Mouse (Mus musculus): ENCODE data around the gene Rnh1. TPM values are rescaled to one million over a fixed set of nuclear protein-coding genes. Genes with fewer than 3 reads are reported as not detected.

Rnh1 gene
- polyA plus RNA-seq, 1 experiment from 2014 or later: 72.2 TPM

DNA sequence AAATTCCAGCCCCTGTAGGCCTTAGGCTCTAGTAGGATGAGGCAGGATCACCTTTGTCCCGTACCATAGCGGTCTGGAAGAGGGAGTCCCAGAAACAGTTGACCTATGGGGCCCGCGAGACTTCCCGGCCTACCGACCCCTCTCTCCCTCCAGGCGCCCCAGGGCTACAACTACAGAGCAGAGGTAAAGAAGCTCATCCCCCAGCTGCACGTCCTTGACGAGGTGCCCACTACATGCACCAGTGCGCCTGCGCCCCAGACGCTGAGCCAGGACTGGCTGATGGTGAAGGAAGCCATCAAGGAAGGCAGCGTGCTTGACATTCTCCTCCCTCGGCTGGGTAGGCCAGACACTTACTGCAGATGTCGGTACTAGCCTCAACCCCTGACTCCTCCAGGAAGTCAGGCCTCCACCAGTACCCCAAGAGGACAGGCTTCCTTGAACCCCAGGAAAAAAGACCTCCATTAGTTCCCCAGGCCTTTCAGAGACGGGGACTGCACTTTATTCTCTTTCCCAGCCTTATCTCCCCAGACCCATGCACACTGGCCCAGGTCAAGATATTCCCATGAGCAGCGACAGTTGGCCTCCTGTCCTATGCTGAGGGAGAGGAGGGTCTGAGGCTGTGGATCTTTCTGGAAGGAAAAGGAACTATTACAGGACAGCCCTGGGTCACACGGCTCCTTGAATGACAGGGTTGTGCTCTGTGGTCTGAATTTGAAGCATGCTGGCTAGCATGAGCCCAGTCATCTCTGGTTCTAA, 33.7 kb upstream of the Rnh1 start:
- DNase-seq (ENCODE audit: low spot score): no peak

DNA sequence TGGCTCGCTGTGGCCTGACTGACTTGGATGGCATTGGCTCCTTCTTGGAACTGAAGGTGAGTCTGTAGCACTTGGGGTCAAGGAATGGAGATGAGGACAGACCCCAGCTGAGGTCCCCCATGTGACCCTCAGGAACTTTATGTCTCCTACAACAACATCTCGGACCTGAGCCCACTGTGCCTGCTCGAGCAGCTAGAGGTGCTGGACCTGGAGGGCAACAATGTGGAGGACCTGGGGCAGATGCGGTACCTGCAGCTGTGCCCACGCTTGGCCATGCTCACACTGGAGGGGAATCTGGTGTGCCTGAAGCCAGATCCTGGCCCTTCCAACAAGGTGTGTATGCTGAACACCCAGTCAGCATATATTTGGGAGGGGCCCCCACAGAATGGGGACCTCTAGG, 32.8 kb upstream of the Rnh1 start:
- no peak for DNase-seq (ENCODE audit: low spot score)

DNA sequence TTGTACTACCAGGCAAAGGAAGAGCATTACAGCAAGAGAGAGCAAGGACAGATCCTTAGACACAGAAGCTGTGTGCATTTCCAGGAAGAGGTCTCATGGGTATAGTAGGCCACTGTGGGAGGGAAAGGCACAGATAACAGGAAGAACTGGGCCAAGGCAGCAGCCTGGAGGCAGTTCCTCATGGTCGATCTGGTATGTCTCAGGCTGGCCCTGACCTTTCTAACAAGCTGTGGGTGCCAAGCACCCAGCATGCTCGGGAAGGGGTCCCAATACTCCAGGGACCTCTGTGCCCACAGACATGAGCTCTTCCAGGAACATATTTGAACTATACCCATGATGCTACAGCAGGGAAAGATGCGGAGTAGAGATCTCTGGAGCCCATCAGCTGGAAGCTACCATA, 31.9 kb upstream of the Rnh1 start:
- DNase-seq (ENCODE audit: low spot score): no peak

DNA sequence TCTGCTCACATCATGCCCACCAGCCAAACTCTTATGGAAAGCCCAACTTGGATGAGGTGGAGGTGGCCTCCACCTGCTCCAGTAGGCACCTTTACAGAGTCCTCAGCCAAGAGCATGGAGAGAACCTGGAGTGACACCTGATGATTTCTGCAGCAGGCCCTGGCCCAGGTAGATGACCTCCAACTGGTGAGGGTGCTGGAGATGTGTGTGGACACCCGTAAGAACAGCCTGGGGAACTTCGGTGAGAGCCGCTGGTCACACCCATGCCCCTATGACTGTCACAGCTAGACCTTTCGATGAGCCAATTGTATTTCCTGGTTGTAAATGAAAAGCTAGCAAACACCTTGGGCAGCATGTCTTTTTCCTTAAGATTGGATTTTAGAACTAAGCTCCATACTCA, 25.5 kb upstream of the Rnh1 start:
- no peak for DNase-seq (ENCODE audit: low spot score)

DNA sequence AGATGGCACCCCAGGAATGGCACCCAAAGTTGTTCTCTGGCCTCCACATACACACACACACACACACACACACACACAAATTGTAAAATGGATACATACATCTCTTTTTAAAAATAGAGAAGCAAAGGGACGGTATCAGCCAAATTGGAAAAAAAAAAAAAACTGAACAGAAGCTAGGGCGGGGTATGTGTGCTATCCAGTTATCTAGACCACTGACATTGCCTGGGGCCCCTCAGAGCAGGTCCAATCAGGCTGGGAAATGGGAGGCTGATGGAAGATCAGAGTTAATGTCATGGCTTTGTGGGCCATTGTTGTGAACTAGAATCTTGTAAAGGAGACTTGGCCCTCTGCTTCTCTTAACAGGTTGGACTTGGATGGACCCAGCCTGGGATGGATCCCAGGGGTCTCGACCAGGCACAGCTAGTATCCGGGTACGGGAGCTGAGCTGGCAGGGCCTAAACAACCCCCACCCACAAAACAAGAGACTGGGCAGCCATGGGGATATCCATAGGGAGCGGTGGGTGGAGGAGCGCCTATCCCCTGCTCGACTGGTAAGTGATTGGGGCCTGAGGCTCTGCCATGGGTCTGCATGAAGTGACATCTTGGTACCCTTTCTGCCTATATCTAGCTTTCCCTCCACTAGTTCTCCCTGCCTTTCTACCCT, 24.1 kb upstream of the Rnh1 start:
- no peak for DNase-seq (ENCODE audit: low spot score)

DNA sequence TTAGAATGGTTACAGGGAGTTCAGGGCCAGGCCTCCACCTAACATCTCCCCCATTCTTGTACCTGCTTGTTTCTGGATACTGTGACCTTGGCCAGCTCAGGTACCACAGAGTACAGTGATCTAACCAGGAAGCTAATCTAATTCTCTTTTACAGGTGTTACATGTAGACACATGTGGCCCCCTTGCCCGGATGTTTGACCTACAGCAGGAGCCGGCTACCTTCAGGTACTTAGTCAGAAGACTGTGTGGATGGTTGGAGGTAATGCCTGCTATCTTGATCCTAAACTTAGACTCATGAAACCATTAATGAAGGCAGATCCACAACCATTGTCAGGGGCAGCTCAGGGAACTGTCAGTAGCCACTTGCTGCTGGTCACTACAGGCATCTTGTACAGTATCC, 23.1 kb upstream of the Rnh1 start:
- DNase-seq (ENCODE audit: low spot score): no peak

DNA sequence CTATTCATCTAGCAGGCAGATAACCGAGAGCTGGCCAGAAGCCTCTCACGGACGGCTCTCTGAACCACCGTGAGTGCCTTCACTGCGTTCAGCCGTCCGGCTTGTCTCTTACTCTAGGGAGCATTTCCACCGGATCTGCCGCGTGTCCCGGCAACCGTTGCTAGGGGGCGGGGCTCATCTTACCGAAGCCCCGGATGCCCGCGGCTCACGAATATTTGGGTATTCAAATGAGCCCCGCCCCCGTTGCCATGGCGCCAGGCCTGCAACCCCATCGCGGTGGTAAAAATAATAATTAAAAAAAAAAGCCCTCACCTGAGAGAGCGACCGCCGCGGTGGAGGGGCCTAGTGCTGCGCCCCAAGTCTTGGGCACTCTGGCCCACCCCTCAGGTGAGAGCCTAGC, 22.2 kb upstream of the Rnh1 start:
- peak; percentile 92 for DNase-seq (ENCODE audit: low spot score)

DNA sequence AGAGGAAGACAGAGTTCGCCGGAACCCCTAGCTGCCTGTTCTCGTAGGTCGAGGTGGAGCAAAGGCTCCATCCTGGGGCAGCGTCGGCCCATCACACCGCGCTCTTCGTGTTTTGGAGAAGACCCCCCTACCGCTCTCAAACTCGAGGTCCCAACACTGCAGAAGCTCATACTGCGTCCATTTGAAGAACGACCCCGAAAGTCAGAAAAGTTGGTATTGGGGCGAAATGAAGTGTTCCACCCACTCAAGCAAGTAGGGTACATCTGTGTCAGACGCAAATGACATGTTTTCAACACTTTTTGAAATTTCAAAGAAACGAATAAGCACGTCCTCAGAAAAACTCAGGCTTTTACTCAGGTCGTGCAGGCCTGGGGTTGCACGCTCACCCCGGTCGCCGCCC, 21.8 kb upstream of the Rnh1 start:
- no peak for DNase-seq (ENCODE audit: low spot score)

DNA sequence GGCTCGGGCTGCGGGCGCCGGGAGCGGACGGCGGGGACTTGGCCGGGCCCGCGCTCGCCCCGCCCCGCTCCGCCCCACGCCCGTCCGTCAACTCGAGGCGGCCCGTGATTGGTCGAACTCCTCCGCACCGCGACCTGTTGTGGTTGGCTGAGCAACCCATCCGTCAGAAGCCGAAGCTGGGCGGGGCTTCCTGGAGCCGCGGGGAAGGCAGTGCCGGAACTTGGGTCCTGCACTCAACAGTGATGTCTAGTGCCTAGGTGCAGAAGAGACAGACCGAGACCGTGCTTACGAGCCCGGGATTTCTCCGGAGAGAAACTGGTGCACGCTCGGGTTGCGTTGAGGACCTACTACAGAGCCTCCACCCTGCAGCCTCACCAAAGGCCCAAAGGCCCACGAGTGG, 21.3 kb upstream of the Rnh1 start, which contains the start of the genes Hras and Lrrc56:
Hras (minus strand) TSS at position 58 of the 400 bp plus-strand sequence.
Lrrc56 (plus strand) TSS at position 210 of the 400 bp plus-strand sequence.
- peak; percentile 98 for DNase-seq (ENCODE audit: low spot score)

DNA sequence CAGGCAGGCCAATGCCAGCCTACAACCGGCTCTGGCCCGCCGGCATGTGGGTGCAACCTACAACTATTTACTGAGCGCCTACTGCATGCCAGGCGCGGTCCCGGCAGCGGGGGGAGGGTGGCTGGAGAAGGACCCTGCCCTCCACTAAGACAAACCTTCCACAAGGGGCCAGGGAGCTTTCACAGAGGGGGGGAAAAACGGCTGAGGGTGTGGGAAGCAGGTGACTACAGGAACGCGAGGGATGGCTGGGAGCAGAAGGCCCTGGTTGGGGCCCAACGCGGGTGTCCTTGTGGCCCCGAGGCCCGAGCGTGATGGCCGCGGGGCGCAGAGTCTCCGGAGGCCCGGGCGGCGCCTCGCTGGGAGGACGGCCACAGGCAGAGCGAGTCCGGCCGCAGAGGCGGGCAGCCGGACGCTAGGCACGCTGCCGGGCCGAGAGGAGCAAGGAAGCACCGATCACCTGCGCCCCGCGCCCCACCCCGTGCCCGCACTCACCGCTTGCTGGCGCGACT, 20.7 kb upstream of the Rnh1 start:
- no peak for DNase-seq (ENCODE audit: low spot score)

DNA sequence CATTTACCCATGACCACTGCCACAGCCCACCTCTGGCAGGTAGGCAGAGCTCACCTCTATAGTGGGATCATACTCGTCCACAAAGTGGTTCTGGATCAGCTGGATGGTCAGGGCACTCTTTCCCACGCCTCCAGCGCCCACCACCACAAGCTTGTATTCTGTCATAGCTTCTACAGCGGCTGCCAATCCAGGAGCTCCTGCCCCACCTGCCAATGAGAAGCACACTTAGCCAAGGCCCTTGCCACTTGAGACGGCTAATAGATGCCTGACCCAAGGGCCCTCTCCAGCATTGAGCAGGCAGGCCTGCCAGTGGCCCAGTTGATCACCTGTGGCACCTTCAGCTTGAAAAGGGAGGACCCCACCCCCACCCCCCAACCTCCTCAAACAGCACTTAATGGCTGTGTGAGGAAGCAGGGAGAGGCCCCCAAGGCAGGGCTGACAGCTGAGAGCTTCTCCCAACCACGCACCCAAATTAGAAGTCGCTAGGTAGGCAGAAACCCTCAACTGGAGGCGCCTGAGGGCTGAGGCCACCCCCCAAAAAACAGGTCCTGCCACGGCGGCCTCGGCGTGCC, 20.2 kb upstream of the Rnh1 start:
- peak; percentile 45 for DNase-seq (ENCODE audit: low spot score)

DNA sequence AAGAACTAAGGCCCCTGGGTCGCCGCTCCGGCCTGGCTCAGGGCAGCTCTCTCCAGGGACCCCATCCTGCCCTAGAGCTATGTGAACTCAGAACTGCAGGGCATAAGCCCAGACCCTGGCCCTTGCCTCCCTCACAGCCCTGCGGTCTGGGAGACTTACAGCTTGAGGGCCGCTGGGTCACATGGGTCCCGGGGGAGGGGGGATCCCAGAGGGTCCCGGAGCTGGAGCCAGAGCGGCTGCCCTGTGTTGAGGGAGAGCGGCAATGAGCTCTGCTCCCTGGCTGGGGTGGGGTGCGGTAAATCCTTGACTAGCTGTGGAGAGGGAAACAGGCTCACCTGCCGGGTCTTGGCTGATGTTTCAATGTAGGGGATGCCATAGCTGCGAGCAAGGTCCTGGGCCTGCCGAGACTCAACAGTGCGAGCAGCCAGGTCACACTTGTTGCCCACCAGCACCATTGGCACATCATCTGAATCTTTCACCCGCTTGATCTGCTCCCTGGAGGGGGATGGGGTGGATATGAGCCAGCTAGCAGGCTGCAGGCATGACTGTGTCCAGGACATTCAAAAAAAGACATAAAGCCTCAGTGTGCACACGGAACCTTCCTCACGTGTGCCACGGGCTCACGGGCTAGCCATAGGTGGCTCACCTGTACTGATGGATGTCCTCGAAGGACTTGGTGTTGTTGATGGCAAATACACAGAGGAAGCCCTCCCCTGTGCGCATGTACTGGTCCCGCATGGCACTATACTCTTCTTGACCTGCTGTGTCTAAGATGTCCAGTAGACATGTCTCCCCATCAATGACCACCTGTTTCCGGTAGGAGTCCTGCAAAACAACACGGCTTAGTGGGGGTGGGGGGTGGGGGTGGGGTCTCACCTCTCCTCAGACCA, 19.4 kb upstream of the Rnh1 start:
- DNase-seq (ENCODE audit: low spot score): no peak

DNA sequence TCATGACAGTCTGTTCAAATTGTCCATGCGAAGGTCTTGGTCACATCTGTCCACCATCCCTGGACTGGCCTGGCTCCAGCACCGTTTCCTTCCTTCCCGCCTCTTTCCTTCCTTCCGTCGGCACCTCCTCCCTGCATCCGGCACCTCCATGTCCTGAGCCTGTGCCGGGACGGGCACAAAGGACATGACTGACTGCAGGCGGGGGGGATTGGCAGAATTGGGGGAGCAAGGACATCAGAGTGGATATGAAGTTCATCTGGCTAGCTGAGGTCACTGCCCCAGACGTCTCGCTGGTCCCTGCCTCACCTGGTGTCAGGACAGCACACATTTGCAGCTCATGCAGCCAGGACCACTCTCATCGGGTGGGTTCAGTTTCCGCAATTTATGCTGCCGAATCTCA, 18.4 kb upstream of the Rnh1 start:
- DNase-seq (ENCODE audit: low spot score): no peak

DNA sequence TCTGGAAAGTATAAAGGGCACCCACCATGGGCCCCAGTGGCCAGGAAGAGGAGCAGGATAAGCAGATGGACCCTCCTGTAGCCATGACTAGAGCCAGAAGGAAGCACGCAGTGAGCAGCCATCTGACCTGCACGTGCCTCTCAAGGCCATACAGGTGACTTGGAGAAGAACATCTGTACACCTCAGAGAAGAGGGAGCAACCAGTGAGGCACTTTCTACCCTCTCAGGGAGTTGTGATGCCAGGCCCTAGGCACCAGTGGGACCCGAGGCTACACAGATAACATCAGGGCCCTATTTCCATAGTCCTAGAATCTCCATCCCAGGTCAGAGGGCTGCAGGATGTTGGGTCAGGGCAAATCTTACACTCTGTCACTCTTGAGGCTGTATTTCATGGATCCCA, 17.6 kb upstream of the Rnh1 start:
- no peak for DNase-seq (ENCODE audit: low spot score)

DNA sequence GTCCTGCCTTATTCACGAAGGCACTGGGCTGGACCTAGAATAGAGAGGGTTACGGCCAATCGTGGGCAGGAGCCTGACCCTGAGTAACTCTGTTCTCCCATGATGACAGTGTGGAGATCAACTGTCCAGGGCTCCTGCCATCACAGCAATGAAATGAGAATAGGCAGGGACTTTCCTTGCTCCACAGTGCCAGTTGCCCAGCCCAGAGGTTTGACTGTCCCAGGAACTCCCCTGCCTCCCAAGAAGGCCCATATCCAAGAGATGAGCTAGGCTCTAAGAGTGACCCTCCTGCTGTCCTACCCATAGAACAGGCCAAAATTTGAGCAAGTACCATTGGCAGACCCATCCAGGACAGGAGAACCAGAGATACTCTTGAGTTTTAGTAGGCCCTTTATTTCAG, 16.1 kb upstream of the Rnh1 start:
- no peak for DNase-seq (ENCODE audit: low spot score)

DNA sequence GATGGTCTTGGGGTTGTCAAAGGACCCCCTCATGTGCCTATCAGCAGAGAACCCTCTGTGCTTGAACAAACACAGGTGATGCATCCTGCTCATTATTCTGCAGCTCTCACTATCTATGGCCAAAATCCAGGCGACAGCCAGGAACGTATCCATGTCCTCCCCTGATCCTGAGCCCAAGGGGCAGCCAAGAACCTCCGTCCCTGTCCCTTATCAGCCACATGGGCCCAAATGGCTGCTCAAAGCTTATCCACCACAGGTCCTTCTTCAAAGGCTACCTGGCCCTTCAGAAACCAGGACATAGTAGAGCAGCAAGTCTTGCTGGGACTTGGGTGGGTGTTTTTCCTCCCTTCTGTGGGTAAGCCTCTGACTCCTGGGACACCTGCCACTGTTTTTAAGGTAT, 15.5 kb upstream of the Rnh1 start:
- DNase-seq (ENCODE audit: low spot score): no peak

DNA sequence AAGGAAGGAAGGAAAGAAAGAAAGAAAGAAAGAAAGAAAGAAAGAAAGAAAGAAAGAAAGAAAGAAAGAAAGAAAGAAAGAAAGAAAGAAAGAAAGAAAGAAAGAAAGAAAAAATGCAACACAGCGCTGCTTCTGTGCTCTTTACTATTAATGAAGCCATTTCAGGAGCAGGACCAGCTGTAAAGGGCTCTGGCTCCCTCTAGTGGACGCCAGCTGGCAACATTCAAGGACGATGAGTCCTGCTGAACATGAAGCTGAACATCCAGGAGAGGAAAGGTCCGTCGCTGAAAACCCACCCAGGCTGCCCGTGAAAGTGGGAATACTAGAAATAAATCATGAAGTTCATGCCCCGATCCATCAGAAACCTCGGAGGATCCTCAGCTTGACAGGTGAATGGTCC, 3.5 kb upstream of the Rnh1 start:
- peak; percentile 85 for DNase-seq (ENCODE audit: low spot score)

DNA sequence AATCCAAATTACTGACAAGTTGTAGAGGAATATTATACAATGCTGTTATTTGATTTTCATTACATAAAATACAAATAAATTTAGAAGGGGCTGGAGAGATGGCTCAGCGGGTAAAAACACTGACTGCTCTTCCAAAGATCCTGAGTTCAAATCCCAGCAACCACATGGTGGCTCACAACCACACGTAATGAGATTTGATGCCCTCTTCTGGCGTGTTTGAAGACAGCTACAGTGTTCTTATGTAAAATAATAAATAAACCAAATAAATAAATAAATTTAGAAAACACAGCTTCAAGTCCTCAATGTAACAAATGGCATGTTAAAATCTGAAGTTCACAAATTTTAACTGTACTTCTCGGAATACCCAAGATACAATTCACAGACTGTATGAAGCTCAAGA, 2.4 kb upstream of the Rnh1 start:
- DNase-seq (ENCODE audit: low spot score): no peak

DNA sequence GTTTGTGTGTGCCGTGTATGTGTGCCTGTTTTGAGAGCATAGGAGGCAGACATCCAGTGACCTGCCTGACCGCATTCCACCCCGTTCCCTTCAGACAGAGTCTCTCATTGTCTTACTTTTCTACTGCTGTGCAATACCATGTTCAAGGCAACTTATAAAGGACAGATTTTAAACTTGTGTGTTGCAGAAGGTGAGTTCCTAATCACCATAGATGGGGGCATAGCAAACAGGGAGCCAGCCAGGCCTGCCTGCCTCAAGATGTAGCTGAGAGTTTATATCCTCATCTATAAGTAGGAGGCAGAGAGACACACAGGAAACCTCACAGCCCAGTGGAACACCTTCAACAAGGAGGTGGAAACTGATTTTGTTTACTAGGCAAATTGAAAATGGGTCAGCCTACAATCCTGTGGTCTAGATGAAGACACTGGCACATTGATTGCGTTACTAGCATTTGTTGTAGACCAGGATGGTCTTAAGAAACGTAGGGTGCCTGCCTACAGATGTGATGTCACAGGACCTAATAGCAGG, 730 bp upstream of the Rnh1 start:
- no peak for DNase-seq (ENCODE audit: low spot score)

DNA sequence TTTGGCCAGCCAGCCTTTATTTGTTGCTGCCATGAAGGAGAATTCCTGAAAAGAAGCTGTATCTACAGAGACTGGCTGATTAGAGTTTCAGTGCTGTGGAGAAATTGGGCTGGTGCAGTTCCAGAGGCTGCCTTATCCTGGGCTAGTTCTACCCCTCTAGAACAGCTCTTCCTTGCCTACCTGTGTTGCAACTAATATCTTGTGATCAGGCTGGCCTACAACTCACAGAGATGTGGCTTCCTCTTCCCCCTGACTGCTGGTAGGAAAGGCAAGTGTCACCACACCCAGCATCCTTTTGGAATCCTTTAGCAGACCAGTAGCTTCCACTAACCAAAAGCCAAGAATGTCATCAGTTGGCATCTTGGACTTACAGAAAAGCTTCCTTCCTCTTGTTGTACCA, 2.8 kb downstream of the Rnh1 start:
- no peak for DNase-seq (ENCODE audit: low spot score)

DNA sequence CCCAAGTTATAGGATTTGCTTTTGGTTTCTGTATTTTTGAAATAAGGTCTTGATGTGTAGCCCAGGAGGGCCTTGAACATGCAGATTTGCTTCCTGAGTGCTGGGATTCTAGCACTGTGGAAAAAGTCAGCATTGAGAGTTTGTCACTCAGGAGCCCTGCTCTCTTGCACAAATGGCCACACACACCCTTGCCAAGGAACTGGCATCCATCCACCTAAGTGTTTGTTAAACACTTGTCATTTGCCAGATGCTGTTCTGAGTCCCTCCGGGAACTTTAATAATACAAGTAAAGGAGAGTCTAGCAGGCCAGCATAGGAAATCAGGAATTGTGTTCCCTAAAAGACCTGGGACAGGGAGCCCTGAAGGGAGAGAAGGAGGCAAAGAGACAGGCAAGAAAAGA, 3.4 kb downstream of the Rnh1 start:
- no peak for DNase-seq (ENCODE audit: low spot score)

Measured in thymus, postnatal 0 days (tissue).